Mouse (Mus musculus) forebrain, postnatal 0 days (tissue): ENCODE measurements at regions not wholly inside any gene's neighbourhood (a gene's known extent, or its start where the extent isn't known, plus 50 kb on each side); places are given as distances from the start of the nearest gene placed in this dataset.

ENCODE experiments used
- ATAC-seq: fragments of 200-750 bp; cut with Nextera tagmentation; 2 replicates; pipeline ENCODE4 v1.8.0; 2017; ENCODE audit warnings: mild to moderate bottlenecking, moderate library complexity
- DNase-seq: peaks from one replicate; pipeline ENCODE4 v3.0.0-alpha.2; 2015
- H3K27ac ChIP-seq: fragments of 300-500 bp; sonication (generic); 2 replicates; pipeline ENCODE4 v1.5.1; 2014; ENCODE audit warnings: low read depth, mild to moderate bottlenecking, antibody characterized with exemption, low read length, moderate library complexity, mixed read lengths
- H3K27me3 ChIP-seq: fragments of 300-500 bp; sonication (generic); 2 replicates; pipeline ENCODE4 v1.6.1; 2014; ENCODE audit warnings: mild to moderate bottlenecking, low read length, mixed read lengths; ENCODE audit not compliant: insufficient read depth
- H3K36me3 ChIP-seq: fragments of 300-500 bp; sonication (generic); 2 replicates; pipeline ENCODE4 v1.6.1; 2014; ENCODE audit warnings: mild to moderate bottlenecking, moderate library complexity; ENCODE audit not compliant: insufficient read depth
- H3K4me1 ChIP-seq: fragments of 300-500 bp; sonication (generic); 2 replicates; pipeline ENCODE4 v1.6.1; 2014; ENCODE audit warnings: antibody characterized with exemption; ENCODE audit not compliant: insufficient read depth
- H3K4me2 ChIP-seq: fragments of 300-500 bp; sonication (generic); 2 replicates; pipeline ENCODE4 v1.6.1; 2014; ENCODE audit warnings: low read depth, mild to moderate bottlenecking, moderate library complexity
- H3K4me3 ChIP-seq: fragments of 300-500 bp; sonication (generic); 2 replicates; pipeline ENCODE4 v1.5.1; 2014; ENCODE audit warnings: low read depth, low read length, mixed read lengths
- H3K9ac ChIP-seq: fragments of 300-500 bp; sonication (generic); 2 replicates; pipeline ENCODE4 v1.6.1; 2014; ENCODE audit warnings: mild to moderate bottlenecking
- H3K9me3 ChIP-seq: fragments of 300-500 bp; sonication (generic); 2 replicates; pipeline ENCODE4 v1.6.1; 2016; ENCODE audit warnings: low read length
- CTCF ChIP-seq: sonication (generic); IDR thresholded peaks from 2 replicates; pipeline ENCODE4 v1.5.1; 2016; ENCODE audit warnings: antibody characterized with exemption, control low read depth, low read depth
- whole genome bisulfite sequencing: fragments of 180-500 bp; shearing (Covaris S2); extraction: QIAGEN DNeasy Blood & Tissue Kit; methylation state at CpG from one replicate; pipeline ENCODE4 v1.1.7; 2014; 5-methylcytosine and 5-hydroxymethylcytosine counted together

- DNase-seq = no peak
- Histone ChIP-seq H3K4me1 (peaks cover 2% of the 10 kb centered on the region), H3K36me3 (no peaks in the 10 kb centered on the region), H3K9ac (no peak overlapping the region), H3K27me3 (no peaks in the 10 kb centered on the region), H3K9me3 (no peaks in the 10 kb centered on the region), H3K27ac (no peak overlapping the region), H3K4me2 (no peak overlapping the region), H3K4me3 (no peak overlapping the region)
- TF ChIP-seq CTCF = no peak
- 33% methylated on average over 3 of the region's 3 CpGs for WGBS
- ATAC-seq = peak; percentile 50; the same call in 1 of the 2 replicates
Measured at GRCm38 (mm10) chr5:133675636-133676035, 423.9 kb upstream of the Castor2 start.

DNA sequence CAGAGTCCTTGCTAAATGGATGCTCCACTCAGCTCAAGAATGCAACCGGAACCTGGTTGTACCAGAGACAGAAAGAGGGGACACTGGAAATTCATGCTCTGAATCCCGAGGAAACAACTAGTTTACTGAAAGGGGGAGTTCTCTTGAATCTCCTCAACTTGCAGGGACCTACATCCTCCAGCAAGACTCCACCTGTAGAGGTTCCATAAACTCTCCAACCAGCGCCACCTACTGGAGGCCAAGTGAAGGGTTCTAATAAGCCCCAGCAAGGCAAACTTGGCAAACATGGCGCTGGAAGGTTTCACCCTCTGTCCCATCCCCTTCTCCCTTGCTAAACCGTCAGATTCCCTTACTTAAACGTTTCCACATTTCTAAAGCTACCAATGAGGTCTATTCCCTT, 433.0 kb upstream of the Castor2 start:
- WGBS = 40% methylated on average over 6 of the region's 6 CpGs
- H3K36me3 ChIP-seq = no peaks in the 10 kb centered on the region
- ATAC-seq (no peak), DNase-seq (no peak)
- no peaks in the 10 kb centered on the region for H3K4me1 ChIP-seq
- H3K4me3 ChIP-seq = no peak overlapping the region
- H3K9me3 ChIP-seq = no peaks in the 10 kb centered on the region
- TF ChIP-seq CTCF = peak; percentile 52
- H3K27ac ChIP-seq = no peak overlapping the region
- no peaks in the 10 kb centered on the region for H3K27me3 ChIP-seq
- no peak overlapping the region for H3K9ac ChIP-seq
- H3K4me2 ChIP-seq = no peak overlapping the region

GRCm38 (mm10) chr5:133662474-133663256, 436.8 kb upstream of the Castor2 start:
- no peak overlapping the region for H3K9ac ChIP-seq
- no peaks in the 10 kb centered on the region for H3K9me3 ChIP-seq
- no peaks in the 10 kb centered on the region for H3K4me1 ChIP-seq
- no peak overlapping the region for H3K4me3 ChIP-seq
- WGBS = 63% methylated on average over 7 of the region's 7 CpGs
- H3K27ac ChIP-seq = no peak overlapping the region; the same call in 1 of the 2 replicates
- H3K27me3 ChIP-seq = no peaks in the 10 kb centered on the region
- ATAC-seq (peak; percentile 82), DNase-seq (no peak)
- no peak overlapping the region for H3K4me2 ChIP-seq
- H3K36me3 ChIP-seq = no peaks in the 10 kb centered on the region
- TF ChIP-seq CTCF = no peak

- H3K4me2 ChIP-seq = no peak overlapping the region
- no peaks in the 10 kb centered on the region for H3K27me3 ChIP-seq
- no peak overlapping the region for H3K9ac ChIP-seq
- H3K9me3 ChIP-seq = no peaks in the 10 kb centered on the region
- no peak for TF ChIP-seq CTCF
- ATAC-seq (no peak), DNase-seq (no peak)
- no peak overlapping the region for H3K4me3 ChIP-seq
- H3K4me1 ChIP-seq = no peaks in the 10 kb centered on the region
- no peak overlapping the region for H3K27ac ChIP-seq
- 78% methylated on average over 11 of the region's 11 CpGs for WGBS
- H3K36me3 ChIP-seq = no peaks in the 10 kb centered on the region
Measured at GRCm38 (mm10) chr5:133660351-133660750, 439.2 kb upstream of the Castor2 start.

- H3K27ac ChIP-seq = no peak overlapping the region
Measured at GRCm38 (mm10) chr5:133656837-133657236, 442.7 kb upstream of the Castor2 start.

GRCm38 (mm10) chr5:133653431-133653830, 446.1 kb upstream of the Castor2 start:
- WGBS = 97% methylated on average over 1 of the region's 1 CpGs
- TF ChIP-seq CTCF = no peak
- Histone ChIP-seq H3K4me3 (no peak overlapping the region), H3K36me3 (no peaks in the 10 kb centered on the region), H3K4me1 (no peaks in the 10 kb centered on the region), H3K4me2 (no peak overlapping the region), H3K9me3 (no peaks in the 10 kb centered on the region), H3K27me3 (no peaks in the 10 kb centered on the region), H3K9ac (no peak overlapping the region), H3K27ac (no peak overlapping the region)
- ATAC-seq (no peak), DNase-seq (no peak)

More at GRCm38 (mm10) chr5:133656837-133657236, 442.7 kb upstream of the Castor2 start:
- no peaks in the 10 kb centered on the region for H3K4me1 ChIP-seq
- no peaks in the 10 kb centered on the region for H3K27me3 ChIP-seq
- TF ChIP-seq CTCF = no peak
- DNase-seq (no peak), ATAC-seq (no peak)
- H3K9me3 ChIP-seq = no peaks in the 10 kb centered on the region
- no peak overlapping the region for H3K4me3 ChIP-seq
- H3K9ac ChIP-seq = no peak overlapping the region
- H3K4me2 ChIP-seq = no peak overlapping the region
- WGBS = 87% methylated on average over 8 of the region's 8 CpGs
- no peaks in the 10 kb centered on the region for H3K36me3 ChIP-seq

GRCm38 (mm10) chr5:133650246-133650645, 449.3 kb upstream of the Castor2 start:
- H3K4me2 ChIP-seq = no peak overlapping the region
- 37% methylated on average over 3 of the region's 3 CpGs for WGBS
- DNase-seq = no peak

More at GRCm38 (mm10) chr5:133650246-133650645, 449.3 kb upstream of the Castor2 start:
- Histone ChIP-seq H3K36me3 (no peaks in the 10 kb centered on the region), H3K4me1 (no peaks in the 10 kb centered on the region), H3K4me3 (no peak overlapping the region), H3K27ac (no peak overlapping the region), H3K27me3 (no peaks in the 10 kb centered on the region), H3K9ac (no peak overlapping the region), H3K9me3 (no peaks in the 10 kb centered on the region)
- no peak for ATAC-seq
- TF ChIP-seq CTCF = no peak
